Mouse (Mus musculus) bone marrow, adult 2 months (tissue): ENCODE measurements around the gene Fbxw4. TPM values are rescaled to one million over a fixed set of nuclear protein-coding genes. Genes with fewer than 3 reads are reported as not detected.

Experiments used
- H3K27ac ChIP-seq: fragments of 200-500 bp; 2 replicates; pipeline ENCODE4 v1.5.1; 2012; ENCODE audit warnings: low read depth, mild to moderate bottlenecking, control low read depth, inconsistent platforms, low read length; ENCODE audit not compliant: control insufficient read depth, poor library complexity, insufficient read depth
- H3K4me1 ChIP-seq: fragments of 200-500 bp; 2 replicates; pipeline ENCODE4 v1.6.1; 2011; ENCODE audit warnings: low read length; ENCODE audit not compliant: control insufficient read depth, insufficient read depth
- H3K4me3 ChIP-seq: fragments of 200-500 bp; replicated peaks from 2 replicates; pipeline ENCODE3; 2011; ENCODE audit warnings: mild to moderate bottlenecking, low read depth, low read length, control low read depth; ENCODE audit not compliant: control insufficient read depth
- CTCF ChIP-seq: fragments of 200-500 bp; IDR thresholded peaks from 2 replicates; pipeline ENCODE4 v1.5.1; 2011; ENCODE audit warnings: low read length, control low read depth; ENCODE audit not compliant: control insufficient read depth, insufficient read depth
- POLR2A ChIP-seq: fragments of 200-500 bp; IDR thresholded peaks from 2 replicates; pipeline ENCODE4 v1.6.1; 2011; ENCODE audit warnings: low read depth, mild to moderate bottlenecking, control low read depth, low read length, borderline replicate concordance; ENCODE audit not compliant: control insufficient read depth
- WGBS: fragments of 180-500 bp; shearing (Covaris S2); methylation state at CpG from one replicate; pipeline ENCODE4 v1.1.7; 2018; 5-methylcytosine and 5-hydroxymethylcytosine counted together
- polyA plus RNA-seq: library from polyadenylated mRNA; stranded (reverse); fragments of >200 nt; gene quantifications from 2 replicates; pipeline ENCODE4 v1.2.4, GENCODE M21; 2011; ENCODE audit warnings: low replicate concordance; ENCODE audit not compliant: missing spikeins, insufficient read depth, insufficient read length

Gene Fbxw4
- polyA plus RNA-seq, 1 experiment: 22.4 TPM

DNA sequence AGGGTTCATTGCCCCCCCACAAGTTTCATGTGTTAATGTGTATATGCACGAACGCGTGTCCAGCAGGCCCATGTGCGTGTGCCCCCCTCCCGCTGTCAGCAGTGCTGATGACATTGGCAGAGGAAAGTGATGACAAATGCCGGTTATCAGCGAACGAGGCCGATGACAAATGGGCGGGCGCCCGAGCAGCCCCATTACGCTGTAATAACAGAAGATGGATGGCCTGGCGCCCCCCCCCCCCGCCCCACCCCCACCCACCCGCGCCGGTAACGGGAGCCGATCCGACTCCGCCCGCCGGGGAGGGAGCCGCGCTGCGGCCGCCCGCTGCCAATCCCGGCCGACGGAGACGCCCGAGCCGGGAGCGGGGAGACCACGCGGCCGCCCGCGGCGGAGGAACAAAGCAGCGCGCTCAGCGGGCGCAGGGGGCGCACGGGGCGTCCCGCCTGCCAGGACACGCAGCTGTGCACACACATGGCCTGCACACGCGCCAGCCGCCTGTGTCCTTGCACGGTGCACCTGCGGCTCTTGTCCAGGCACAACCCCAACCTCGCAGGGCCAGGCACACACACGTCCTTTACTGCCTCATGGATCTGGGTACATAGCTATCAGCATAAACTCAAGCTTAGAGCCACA is 118.6 kb downstream of the Fbxw4 start:
- WGBS: 2% methylated on average over 57 of the region's 58 CpGs
- TF ChIP-seq POLR2A (no peak), CTCF (no peak)

DNA sequence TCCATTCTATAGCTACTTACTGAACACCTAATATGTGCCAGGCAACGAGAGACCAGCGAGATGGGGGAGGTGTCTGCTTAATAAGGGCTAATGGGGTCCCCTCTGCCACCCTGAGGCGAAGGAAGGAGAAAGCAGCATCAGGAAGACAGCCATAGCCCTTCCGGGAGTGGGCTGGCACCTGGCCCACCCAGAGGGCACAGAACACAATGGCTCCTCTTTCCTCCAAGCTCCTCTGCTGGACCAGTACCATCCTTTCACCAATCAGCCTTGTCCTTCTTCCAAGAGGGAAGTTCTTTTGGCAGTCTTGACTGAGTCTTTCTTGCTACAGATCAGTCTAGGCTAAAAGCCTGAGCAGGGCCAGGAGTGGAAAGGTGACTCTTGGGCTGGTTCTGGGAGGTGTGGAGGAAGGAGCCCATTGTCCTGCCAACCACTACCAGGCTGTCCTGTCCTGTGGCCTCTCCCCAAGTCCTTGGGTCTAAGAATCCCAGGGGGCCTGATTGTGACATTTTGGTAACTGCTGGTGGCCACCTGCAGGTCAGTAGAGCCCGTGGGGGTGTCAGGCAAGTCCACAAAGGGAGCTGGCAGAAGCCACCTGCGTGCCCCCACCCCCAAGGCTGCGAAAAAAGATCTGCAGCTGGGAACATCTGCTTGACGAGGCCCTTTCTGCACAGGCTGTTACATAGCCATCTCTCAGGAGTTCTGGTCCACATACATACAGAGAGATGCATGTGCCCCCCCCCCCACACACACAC is 119.3 kb downstream of the Fbxw4 start:
- WGBS: 42% methylated on average over 8 of the region's 8 CpGs
- TF ChIP-seq CTCF (no peak), POLR2A (no peak)
- H3K4me1 ChIP-seq: peaks cover 6% of the 10 kb centered on the region; the same call in 1 of the 2 replicates
- H3K27ac ChIP-seq: no peak overlapping the region
- H3K4me3 ChIP-seq: no peak overlapping the region

More for the DNA sequence above, 118.6 kb downstream of the Fbxw4 start:
- H3K4me3 ChIP-seq: peak overlapping the region; percentile 33
- no peak overlapping the region; the same call in 1 of the 2 replicates for H3K27ac ChIP-seq
- peaks cover 6% of the 10 kb centered on the region; the same call in 1 of the 2 replicates for H3K4me1 ChIP-seq

DNA sequence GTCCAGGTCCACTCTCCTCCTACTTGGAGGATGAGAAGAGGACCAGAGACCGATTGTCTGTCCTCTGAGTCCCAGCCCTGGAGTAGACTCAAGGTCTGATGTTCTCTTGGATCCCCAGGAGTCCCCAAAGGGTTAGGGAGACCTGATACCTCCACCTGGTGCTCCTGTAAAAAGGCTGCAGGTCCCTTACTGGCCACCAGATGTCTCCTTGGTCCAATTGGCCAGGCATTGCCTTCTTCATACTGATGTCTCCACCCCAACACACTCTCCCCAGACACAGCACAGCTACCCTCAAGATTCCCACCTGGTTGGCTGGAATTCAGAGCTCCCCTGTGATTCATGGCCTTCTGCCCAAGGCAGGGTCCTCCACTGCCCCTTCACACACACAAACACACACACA is 122.6 kb downstream of the Fbxw4 start:
- TF ChIP-seq CTCF (peak; percentile 79), POLR2A (no peak)
- H3K4me1 ChIP-seq: peaks cover 6% of the 10 kb centered on the region; the same call in 1 of the 2 replicates
- no peak overlapping the region for H3K4me3 ChIP-seq
- no peak overlapping the region for H3K27ac ChIP-seq
- 42% methylated on average over 1 of the region's 1 CpGs for WGBS

DNA sequence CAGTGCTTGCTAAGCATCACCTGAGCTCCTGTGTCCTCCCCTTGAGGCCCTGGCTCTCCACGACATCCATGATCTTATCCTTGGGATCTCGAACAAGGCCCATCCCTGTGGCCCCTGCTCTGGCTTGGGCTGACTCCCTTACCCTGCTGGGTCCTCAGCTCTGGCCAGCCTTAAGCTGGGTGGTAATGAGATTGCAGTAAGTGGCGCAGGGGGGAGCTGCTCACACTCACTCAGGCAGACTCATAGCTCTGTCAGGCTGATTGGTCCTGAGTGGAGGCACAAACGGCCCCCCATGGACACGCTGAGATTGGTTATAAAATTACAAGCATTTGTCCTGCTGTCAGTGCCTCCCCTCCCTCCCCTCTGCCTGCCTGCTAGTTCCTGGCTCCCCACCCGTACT is 124.2 kb downstream of the Fbxw4 start:
- Histone ChIP-seq H3K4me3 (no peak overlapping the region), H3K4me1 (peaks cover 3% of the 10 kb centered on the region; the same call in 1 of the 2 replicates), H3K27ac (no peak overlapping the region)
- TF ChIP-seq CTCF: no peak
- TF ChIP-seq POLR2A: no peak
- WGBS: 75% methylated on average over 6 of the region's 6 CpGs

DNA sequence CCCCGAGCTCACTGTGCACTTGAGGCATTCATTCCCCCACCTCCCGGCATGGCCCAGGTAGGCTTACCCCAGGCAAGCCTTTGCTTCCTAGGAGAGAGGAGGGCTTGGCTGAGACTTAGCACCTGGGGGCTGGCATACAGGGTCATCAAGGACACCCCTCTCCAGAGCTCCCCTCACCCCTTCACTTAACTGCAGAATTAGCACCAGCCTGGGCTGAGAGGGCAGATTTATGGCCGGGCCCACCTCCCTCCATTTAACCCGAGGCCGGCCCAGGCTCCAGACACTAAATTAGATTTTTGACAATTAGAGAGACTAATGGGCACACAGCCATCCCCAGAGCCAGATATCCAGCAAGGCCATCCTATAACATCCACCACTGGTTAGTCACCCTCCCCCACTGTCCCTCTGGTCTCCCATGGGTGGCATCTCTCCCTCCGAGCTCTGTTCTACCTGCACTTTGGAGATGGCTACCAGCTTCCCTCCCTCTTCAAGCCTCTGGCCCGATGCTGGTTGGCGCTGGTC is 124.8 kb downstream of the Fbxw4 start:
- WGBS: 82% methylated on average over 8 of the region's 8 CpGs
- H3K27ac ChIP-seq: no peak overlapping the region

DNA sequence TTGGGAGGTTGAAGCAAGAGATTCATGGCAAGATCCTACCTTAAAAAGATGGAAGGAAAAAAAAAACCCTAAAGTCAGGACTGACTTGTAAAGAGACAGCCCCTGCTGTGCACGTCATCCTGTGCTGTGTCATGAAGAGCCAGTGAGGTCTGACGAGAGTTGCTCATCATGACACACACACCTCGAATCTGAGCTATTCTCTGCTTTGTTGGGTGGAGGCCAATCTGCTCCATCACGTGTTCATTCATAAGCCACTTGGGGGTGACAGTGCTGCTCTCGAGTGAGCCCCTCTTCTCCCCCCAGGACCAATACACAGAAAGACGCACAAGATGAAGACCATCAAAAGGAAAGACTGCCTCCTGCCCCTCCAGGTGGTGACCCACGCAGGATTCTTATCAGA is 126.5 kb downstream of the Fbxw4 start:
- Histone ChIP-seq H3K4me1 (peaks cover 14% of the 10 kb centered on the region), H3K27ac (no peak overlapping the region), H3K4me3 (no peak overlapping the region)
- 61% methylated on average over 7 of the region's 7 CpGs for WGBS
- TF ChIP-seq CTCF (no peak), POLR2A (no peak)

More for the DNA sequence above, 124.8 kb downstream of the Fbxw4 start:
- H3K4me3 ChIP-seq: no peak overlapping the region
- H3K4me1 ChIP-seq: peaks cover 9% of the 10 kb centered on the region
- TF ChIP-seq POLR2A (no peak), CTCF (no peak)

DNA sequence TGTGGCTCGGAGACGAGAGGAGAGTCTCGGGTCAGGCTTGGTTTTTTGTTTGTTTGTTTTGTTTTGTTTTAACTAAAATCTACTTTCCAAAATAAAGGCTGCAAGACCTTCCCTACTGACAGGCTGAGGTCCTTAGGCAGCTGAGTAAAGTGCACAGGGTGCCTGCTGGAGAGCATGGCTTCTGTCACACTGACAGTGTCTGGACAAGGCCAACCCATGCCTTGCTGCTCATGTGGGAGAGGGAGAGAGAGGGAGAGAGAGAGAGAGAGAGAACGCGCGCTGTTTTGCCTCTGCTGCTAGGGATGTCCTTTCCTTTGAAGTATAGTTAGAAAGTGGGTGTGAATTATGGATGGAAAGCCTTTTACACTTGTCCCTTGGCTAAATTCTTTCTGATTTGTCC is 128.6 kb downstream of the Fbxw4 start:
- Histone ChIP-seq H3K27ac (no peak overlapping the region), H3K4me3 (no peak overlapping the region), H3K4me1 (peaks cover 11% of the 10 kb centered on the region)
- 82% methylated on average over 6 of the region's 6 CpGs for WGBS
- no peak for TF ChIP-seq POLR2A
- no peak for TF ChIP-seq CTCF

DNA sequence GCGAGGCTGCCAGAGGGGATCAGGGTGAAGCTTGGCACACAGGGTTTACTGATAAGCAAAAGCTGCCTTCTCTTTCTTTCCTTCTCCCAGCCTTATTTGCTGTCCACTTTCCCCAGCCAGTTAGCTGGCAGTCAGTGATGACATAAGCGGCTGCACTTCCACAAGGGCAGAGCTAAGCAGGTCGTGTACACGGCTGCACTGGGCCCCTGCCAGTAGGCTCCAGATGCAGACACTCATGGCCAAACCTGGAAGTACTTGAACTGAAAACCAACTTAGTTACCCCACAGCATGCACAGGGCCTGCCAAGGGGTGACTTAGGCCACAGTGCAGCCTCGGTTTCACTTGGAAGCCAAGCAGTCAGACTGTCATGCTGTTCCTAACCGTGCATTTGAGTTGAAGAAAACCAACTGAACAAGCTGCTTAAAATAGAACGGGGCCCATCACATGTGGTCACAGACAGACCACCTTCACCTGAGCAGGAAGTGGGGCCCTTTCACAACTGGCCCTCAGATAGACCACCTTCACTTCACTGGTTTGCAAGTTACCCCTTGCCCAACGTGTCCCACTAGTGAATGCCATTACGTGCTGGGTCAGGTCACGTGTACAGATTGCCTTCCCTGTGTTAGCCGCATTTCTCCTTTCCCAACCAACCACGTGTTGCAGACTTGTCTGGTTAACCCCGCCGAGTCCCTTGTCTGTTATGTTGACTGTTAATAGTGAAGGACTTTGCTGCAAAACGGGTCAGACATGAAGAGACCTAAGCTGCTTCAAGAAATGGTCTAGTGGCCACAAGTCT is 129.7 kb downstream of the Fbxw4 start:
- WGBS: 9% methylated on average over 15 of the region's 15 CpGs
- Histone ChIP-seq H3K4me1 (peaks cover 11% of the 10 kb centered on the region), H3K4me3 (no peak overlapping the region), H3K27ac (peak overlapping the region; percentile 72)
- no peak for TF ChIP-seq CTCF
- TF ChIP-seq POLR2A: no peak
